Mouse (Mus musculus) small intestine, adult 2 months (tissue): ENCODE data around the gene Map4k3.

Experiments used
- CTCF ChIP-seq: fragments of 200-500 bp; IDR thresholded peaks from 2 replicates; pipeline ENCODE4 v1.5.1; 2012; ENCODE audit warnings: low read depth, mild to moderate bottlenecking, control low read depth, inconsistent platforms, low read length, moderate library complexity, mixed read lengths; ENCODE audit not compliant: insufficient replicate concordance, insufficient read length; ENCODE audit errors: extremely low read depth
- POLR2A ChIP-seq: fragments of 200-500 bp; IDR thresholded peaks from 2 replicates; pipeline ENCODE4 v1.6.1; 2012; ENCODE audit warnings: low read depth, mild to moderate bottlenecking, control low read depth, inconsistent platforms, low read length, moderate library complexity

- no peak for TF ChIP-seq CTCF
- TF ChIP-seq POLR2A, result no peak
These were observed 181.4 kb downstream of the Map4k3 start for GRCm38 (mm10) chr17:80546846-80547245.
